Mouse (Mus musculus) retina, embryonic 14.5 days (tissue): ENCODE data around the gene Kif16b.

Source experiments
- DNase-seq: peaks from one replicate; pipeline ENCODE4 v3.0.0-alpha.2; 2015; ENCODE audit warnings: low spot score

The Kif16b gene

GRCm38 (mm10) chr2:142874562-142874961, 26.8 kb downstream of the Kif16b start:
- no peak for DNase-seq

GRCm38 (mm10) chr2:142870055-142870454, 31.3 kb downstream of the Kif16b start:
- no peak for DNase-seq

- DNase-seq: no peak
Observed at GRCm38 (mm10) chr2:142867481-142867880, 33.9 kb downstream of the Kif16b start.

GRCm38 (mm10) chr2:142860994-142861393, 40.3 kb downstream of the Kif16b start:
- no peak for DNase-seq

- DNase-seq: peak; percentile 84
Observed at GRCm38 (mm10) chr2:142859452-142859851, 41.9 kb downstream of the Kif16b start.

GRCm38 (mm10) chr2:142838775-142839174, 62.6 kb downstream of the Kif16b start:
- DNase-seq: no peak

GRCm38 (mm10) chr2:142838118-142838517, 63.2 kb downstream of the Kif16b start:
- DNase-seq: no peak

GRCm38 (mm10) chr2:142834751-142835150, 66.6 kb downstream of the Kif16b start:
- DNase-seq: no peak

- DNase-seq: no peak
Observed at GRCm38 (mm10) chr2:142832617-142833422, 68.5 kb downstream of the Kif16b start.

- DNase-seq: peak; percentile 82
Observed at GRCm38 (mm10) chr2:142813033-142813432, 88.3 kb downstream of the Kif16b start.

- DNase-seq: no peak
Observed at GRCm38 (mm10) chr2:142803760-142804448, 97.4 kb downstream of the Kif16b start.

- DNase-seq: no peak
Observed at GRCm38 (mm10) chr2:142797310-142797709, 104.0 kb downstream of the Kif16b start.

GRCm38 (mm10) chr2:142775358-142775757, 126.0 kb downstream of the Kif16b start:
- no peak for DNase-seq

- DNase-seq: no peak
Observed at GRCm38 (mm10) chr2:142774752-142775151, 126.6 kb downstream of the Kif16b start.

- DNase-seq: peak; percentile 13
Observed at GRCm38 (mm10) chr2:142769647-142770121, 131.6 kb downstream of the Kif16b start.

GRCm38 (mm10) chr2:142764276-142764675, 137.1 kb downstream of the Kif16b start:
- no peak for DNase-seq

GRCm38 (mm10) chr2:142760843-142761242, 140.5 kb downstream of the Kif16b start:
- no peak for DNase-seq

- no peak for DNase-seq
Observed at GRCm38 (mm10) chr2:142759192-142759591, 142.1 kb downstream of the Kif16b start.

GRCm38 (mm10) chr2:142758091-142758765, 143.1 kb downstream of the Kif16b start:
- no peak for DNase-seq

GRCm38 (mm10) chr2:142739338-142739737, 162.0 kb downstream of the Kif16b start:
- no peak for DNase-seq

GRCm38 (mm10) chr2:142738488-142738887, 162.8 kb downstream of the Kif16b start:
- no peak for DNase-seq

GRCm38 (mm10) chr2:142735691-142736090, 165.6 kb downstream of the Kif16b start:
- no peak for DNase-seq

GRCm38 (mm10) chr2:142734046-142734445, 167.3 kb downstream of the Kif16b start:
- DNase-seq: no peak
